Mouse (Mus musculus): ENCODE data around the gene Kif3c. TPM values are rescaled to one million over a fixed set of nuclear protein-coding genes. Genes with fewer than 3 reads are reported as not detected.

Kif3c gene
- polyA plus RNA-seq, 1 experiment from 2014 or later = 66.3 TPM

DNA sequence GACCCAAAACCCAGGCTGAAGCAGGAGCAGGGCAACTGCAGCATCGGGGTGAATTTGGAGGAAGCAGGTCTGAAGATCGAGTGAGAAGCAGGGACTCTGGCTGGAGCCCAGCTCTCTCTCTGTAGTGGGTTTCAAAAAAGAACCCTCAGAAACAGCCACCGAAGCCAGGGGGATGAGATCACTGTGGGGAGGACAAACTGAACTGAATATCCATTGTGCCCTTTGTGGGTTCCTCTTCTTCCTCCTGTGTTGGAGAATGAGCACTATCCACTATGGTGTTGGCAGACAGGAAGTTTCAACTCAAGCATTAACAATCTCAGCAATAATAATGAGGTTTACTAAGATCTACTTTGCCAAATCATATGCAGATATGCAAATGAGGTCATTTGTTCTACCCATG is 7.1 kb downstream of the Kif3c start:
- no peak overlapping the region for H3K27ac ChIP-seq
- H3K4me3 ChIP-seq = no peak overlapping the region
- peaks cover 5% of the 10 kb centered on the region; the same call in 1 of the 2 replicates for H3K9me3 ChIP-seq
- H3K4me2 ChIP-seq (replicated peaks) = peak overlapping the region; percentile 91
- WGBS = 74% methylated on average over 3 of the region's 3 CpGs
- no peaks in the 10 kb centered on the region for H3K27me3 ChIP-seq (replicated peaks)
- H3K4me1 ChIP-seq = peaks cover 50% of the 10 kb centered on the region
- peaks cover 25% of the 10 kb centered on the region for H3K36me3 ChIP-seq
- no peak for ATAC-seq (ENCODE audit: low FRiP score, low read depth)
- peak overlapping the region; percentile 48; the same call in 1 of the 2 replicates for H3K9ac ChIP-seq

DNA sequence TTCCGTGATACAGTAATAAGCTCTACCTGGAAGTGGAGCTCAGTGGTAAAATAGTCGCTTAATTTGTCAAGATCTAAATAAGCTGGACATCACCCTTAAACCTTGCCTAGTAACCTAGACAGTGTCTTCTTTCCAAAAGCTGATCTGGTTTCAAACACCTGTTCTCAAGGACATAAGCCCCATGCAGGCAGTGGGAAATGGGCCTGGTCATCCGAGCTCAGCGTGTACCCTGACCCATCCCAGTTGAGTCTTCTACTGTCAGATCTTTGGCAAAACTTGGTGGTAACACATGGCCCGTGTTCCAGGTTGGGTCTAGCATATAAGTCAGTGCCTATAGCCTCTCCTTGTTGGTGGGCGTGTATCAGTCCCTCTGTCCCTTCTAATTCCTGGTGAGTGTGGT is 8.6 kb downstream of the Kif3c start:
- Histone ChIP-seq H3K9me3 (no peaks in the 10 kb centered on the region), H3K4me2 (replicated peaks) (no peak overlapping the region), H3K27me3 (replicated peaks) (no peaks in the 10 kb centered on the region), H3K4me1 (peaks cover 36% of the 10 kb centered on the region), H3K27ac (no peak overlapping the region), H3K36me3 (peaks cover 23% of the 10 kb centered on the region), H3K4me3 (no peak overlapping the region), H3K9ac (no peak overlapping the region)
- WGBS = 93% methylated on average over 6 of the region's 6 CpGs
- ATAC-seq (ENCODE audit: low FRiP score, low read depth) = no peak

DNA sequence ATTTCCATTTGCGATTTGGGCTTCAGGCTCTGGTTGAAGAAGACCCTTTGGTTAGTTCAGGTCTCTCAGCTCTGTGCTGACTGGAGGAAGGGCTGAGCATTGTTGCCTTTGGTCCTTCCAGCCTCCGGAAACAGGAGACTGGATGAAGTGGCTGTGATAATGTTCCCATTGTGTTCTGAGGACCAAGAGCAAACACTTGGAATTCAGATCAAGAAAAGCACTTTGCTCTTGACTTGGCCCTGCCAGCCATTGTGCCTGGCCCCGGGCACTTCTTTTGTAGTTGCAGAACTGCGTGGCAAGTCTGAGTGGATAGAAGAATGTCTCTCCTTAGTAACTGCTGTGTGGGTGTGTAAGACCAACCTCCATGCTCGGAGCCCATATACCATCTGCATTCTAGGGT is 9.6 kb downstream of the Kif3c start:
- no peak overlapping the region for H3K27ac ChIP-seq
- peaks cover 27% of the 10 kb centered on the region for H3K4me1 ChIP-seq
- H3K4me2 ChIP-seq (replicated peaks) = no peak overlapping the region
- 71% methylated on average over 5 of the region's 5 CpGs for WGBS
- H3K27me3 ChIP-seq (replicated peaks) = no peaks in the 10 kb centered on the region
- no peak overlapping the region for H3K4me3 ChIP-seq
- H3K36me3 ChIP-seq = peaks cover 30% of the 10 kb centered on the region
- no peaks in the 10 kb centered on the region for H3K9me3 ChIP-seq
- no peak for ATAC-seq (ENCODE audit: low FRiP score, low read depth)
- H3K9ac ChIP-seq = no peak overlapping the region

DNA sequence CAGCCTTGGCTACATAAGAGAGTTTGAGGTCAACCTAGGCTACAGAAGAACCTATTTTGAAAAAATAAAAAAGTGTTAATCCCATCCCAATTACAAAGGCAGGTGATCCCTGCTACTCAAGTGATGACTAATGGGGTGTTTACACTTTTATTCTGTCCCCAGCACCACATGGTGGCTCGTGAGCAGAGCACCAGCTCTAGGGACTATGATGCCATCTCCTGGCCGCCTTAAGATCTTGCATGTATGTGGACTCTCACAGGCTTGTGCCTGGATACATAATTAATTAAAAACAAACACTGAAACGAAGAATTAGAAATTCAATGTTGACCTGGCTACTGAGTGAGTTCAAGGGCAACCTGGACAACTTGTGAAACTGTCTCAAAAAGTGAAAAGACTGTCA is 12.3 kb downstream of the Kif3c start:
- Histone ChIP-seq H3K9me3 (no peaks in the 10 kb centered on the region), H3K4me2 (replicated peaks) (no peak overlapping the region), H3K27me3 (replicated peaks) (no peaks in the 10 kb centered on the region), H3K4me1 (0 out of 2 replicates have a peak, but pooled peaks cover 2% of the 10 kb centered on the region), H3K36me3 (peaks cover 42% of the 10 kb centered on the region), H3K4me3 (no peak overlapping the region), H3K9ac (no peak overlapping the region), H3K27ac (no peak overlapping the region)
- WGBS = 30% methylated on average over 3 of the region's 3 CpGs
- no peak for ATAC-seq (ENCODE audit: low FRiP score, low read depth)

DNA sequence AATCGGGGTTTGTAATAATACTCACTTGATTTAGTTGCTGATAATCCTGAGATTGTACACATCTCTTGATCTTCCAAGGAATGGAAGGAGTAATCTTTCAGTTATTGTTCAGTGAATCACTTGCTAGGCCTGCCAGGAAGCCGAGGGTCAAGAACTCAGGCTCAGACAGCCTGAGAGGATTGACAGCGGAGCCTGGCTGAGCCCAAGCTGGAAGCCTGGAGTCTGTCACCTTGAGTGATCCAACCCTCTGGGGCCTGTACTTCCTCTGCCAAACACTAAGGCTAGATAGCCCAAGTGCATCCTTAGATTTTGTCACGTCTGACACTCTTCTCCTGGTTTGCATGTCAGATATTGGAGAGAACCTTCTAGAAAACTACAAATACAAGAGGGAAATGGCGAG is 12.8 kb downstream of the Kif3c start:
- 85% methylated on average over 5 of the region's 5 CpGs for WGBS
- no peak for ATAC-seq (ENCODE audit: low FRiP score, low read depth)
- H3K9me3 ChIP-seq = no peaks in the 10 kb centered on the region
- H3K9ac ChIP-seq = no peak overlapping the region
- H3K4me3 ChIP-seq = no peak overlapping the region
- no peaks in the 10 kb centered on the region for H3K4me1 ChIP-seq
- H3K4me2 ChIP-seq (replicated peaks) = no peak overlapping the region
- peaks cover 47% of the 10 kb centered on the region for H3K36me3 ChIP-seq
- H3K27me3 ChIP-seq (replicated peaks) = no peaks in the 10 kb centered on the region
- no peak overlapping the region for H3K27ac ChIP-seq

DNA sequence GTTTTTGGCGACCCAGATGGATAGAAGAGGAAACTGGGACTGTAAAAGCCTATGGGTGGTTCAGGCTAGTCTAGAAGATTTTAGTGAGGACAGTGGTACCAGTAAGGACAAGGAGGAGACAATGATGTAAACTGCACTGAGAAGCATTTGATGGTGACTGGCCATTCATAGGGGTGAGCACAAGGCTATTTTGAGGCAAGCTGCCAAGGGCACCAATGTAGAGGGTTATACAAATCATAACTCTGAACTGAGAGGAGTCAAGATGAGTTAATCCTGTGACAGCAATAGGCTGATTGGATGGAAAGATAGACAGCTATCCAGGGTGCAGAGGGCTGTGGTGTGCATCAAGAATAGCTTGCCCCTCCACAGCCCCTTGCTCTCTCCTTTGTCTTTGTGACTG is 19.9 kb downstream of the Kif3c start:
- Histone ChIP-seq H3K4me2 (replicated peaks) (no peak overlapping the region), H3K36me3 (peaks cover 60% of the 10 kb centered on the region), H3K9ac (no peak overlapping the region), H3K27ac (no peak overlapping the region), H3K4me3 (no peak overlapping the region), H3K9me3 (no peaks in the 10 kb centered on the region), H3K4me1 (peaks cover 6% of the 10 kb centered on the region; the same call in 1 of the 2 replicates), H3K27me3 (replicated peaks) (no peaks in the 10 kb centered on the region)
- 77% methylated on average over 1 of the region's 1 CpGs for WGBS
- no peak for ATAC-seq (ENCODE audit: low FRiP score, low read depth)

DNA sequence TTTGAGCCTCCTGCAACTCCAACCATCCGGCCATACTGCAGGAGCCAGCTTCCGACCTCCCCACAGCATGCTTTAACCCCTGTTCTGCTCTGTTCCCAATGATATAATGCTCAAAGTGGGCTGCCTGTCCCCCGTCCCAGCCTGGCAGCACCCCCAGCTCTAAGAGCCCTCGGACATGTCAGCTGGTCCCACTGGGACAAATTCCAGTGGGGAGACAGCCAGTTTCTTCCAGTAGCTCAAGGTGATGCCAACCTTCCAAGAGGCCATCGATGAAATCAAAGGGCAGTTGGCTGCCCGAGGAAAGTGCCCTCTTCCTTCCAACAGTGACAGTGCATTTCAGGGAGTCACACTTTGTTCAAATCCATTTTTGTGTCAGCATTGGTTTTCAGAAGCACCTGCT is 20.3 kb downstream of the Kif3c start:
- Histone ChIP-seq H3K27me3 (replicated peaks) (no peaks in the 10 kb centered on the region), H3K4me2 (replicated peaks) (no peak overlapping the region), H3K9ac (no peak overlapping the region), H3K4me1 (peaks cover 6% of the 10 kb centered on the region; the same call in 1 of the 2 replicates), H3K36me3 (peaks cover 64% of the 10 kb centered on the region), H3K27ac (no peak overlapping the region), H3K9me3 (no peaks in the 10 kb centered on the region), H3K4me3 (no peak overlapping the region)
- WGBS = 88% methylated on average over 6 of the region's 6 CpGs
- no peak for ATAC-seq (ENCODE audit: low FRiP score, low read depth)

DNA sequence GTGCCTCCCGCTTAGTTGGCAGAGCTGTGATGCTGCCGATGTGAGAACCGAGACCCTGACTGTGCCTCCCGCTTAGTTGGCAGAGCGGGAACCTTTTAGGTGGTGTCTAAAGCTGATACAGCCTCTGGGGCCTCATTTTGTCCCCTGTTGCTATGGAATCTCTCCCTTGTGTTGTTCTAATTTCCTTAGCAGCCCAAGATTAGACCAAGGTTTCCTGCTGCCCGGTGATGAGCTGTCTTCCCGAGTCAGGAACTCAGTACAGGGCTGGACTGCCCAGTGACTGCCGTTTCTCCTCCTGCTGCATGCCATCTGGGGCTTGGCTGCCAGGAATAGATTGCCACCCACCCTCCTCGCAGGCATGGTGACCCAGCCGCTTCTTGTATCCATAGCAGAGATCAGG is 21.0 kb downstream of the Kif3c start:
- no peaks in the 10 kb centered on the region for H3K27me3 ChIP-seq (replicated peaks)
- no peaks in the 10 kb centered on the region for H3K9me3 ChIP-seq
- peaks cover 6% of the 10 kb centered on the region; the same call in 1 of the 2 replicates for H3K4me1 ChIP-seq
- H3K4me2 ChIP-seq (replicated peaks) = no peak overlapping the region
- no peak overlapping the region for H3K4me3 ChIP-seq
- WGBS = 64% methylated on average over 10 of the region's 10 CpGs
- H3K9ac ChIP-seq = no peak overlapping the region
- H3K27ac ChIP-seq = no peak overlapping the region
- no peak for ATAC-seq (ENCODE audit: low FRiP score, low read depth)
- peaks cover 68% of the 10 kb centered on the region for H3K36me3 ChIP-seq

DNA sequence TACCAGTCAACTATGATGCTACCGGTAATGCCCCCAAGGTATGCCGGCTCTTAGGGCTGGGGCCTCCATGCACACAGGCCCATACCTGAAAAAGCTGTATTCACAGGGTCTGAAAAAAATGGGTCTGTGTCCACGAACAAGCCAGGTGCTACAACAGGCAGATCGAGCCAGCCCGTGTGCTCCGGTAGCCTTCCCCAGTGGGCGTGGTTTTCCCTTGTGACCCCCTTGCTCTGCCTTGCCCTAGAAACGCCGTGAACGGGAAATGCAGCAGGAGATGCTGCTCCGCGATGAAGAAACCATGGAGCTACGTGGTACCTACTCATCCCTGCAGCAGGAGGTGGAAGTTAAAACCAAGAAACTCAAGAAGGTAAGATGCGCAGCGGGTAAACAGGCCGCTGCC is 23.0 kb downstream of the Kif3c start:
- ATAC-seq (ENCODE audit: low FRiP score, low read depth) = no peak
- Histone ChIP-seq H3K9ac (no peak overlapping the region), H3K36me3 (peaks cover 67% of the 10 kb centered on the region), H3K9me3 (no peaks in the 10 kb centered on the region), H3K27ac (no peak overlapping the region), H3K4me1 (peaks cover 6% of the 10 kb centered on the region; the same call in 1 of the 2 replicates), H3K4me2 (replicated peaks) (no peak overlapping the region), H3K27me3 (replicated peaks) (no peaks in the 10 kb centered on the region), H3K4me3 (no peak overlapping the region)
- WGBS = 93% methylated on average over 16 of the region's 16 CpGs

DNA sequence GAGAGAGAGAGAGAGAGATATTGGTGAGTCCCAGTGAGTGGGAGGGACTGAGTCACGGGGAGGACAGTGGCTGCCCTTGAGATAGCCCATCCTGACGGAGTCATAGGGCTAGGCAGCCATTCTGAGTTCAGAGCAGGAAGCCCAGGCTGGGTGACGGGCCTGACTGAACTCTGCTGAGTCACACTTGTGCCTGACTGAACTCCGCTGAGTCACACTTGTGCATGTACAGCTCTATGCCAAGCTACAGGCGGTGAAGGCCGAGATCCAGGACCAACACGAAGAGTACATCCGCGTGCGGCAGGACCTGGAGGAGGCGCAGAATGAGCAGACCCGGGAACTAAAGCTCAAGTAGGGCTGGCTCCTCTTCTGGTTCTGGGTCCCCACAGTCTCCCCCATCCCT is 24.5 kb downstream of the Kif3c start:
- no peak overlapping the region for H3K27ac ChIP-seq
- H3K27me3 ChIP-seq (replicated peaks) = no peaks in the 10 kb centered on the region
- no peak overlapping the region for H3K4me3 ChIP-seq
- H3K4me2 ChIP-seq (replicated peaks) = no peak overlapping the region
- 93% methylated on average over 12 of the region's 12 CpGs for WGBS
- ATAC-seq (ENCODE audit: low FRiP score, low read depth) = no peak
- peaks cover 70% of the 10 kb centered on the region for H3K36me3 ChIP-seq
- no peak overlapping the region for H3K9ac ChIP-seq
- H3K9me3 ChIP-seq = no peaks in the 10 kb centered on the region
- H3K4me1 ChIP-seq = peaks cover 6% of the 10 kb centered on the region; the same call in 1 of the 2 replicates

DNA sequence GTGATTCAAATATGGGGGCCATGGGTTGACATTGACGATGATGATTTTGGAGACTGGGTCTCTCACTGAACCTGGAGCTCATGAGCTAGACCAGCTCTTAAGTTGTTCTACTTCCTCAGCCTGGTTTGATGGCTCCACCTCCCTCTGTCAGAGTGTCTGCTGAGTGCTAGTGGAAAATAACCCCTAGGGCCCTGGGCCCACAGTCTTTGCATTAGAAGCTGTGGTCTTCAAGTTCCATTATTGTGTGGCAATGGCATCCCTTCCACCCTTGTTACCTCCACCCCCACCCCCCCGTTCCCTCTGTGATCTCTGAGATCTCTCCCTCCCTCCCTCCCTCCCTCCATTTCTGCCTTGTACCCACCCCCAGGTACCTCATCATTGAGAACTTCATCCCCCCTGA is 25.1 kb downstream of the Kif3c start:
- Histone ChIP-seq H3K4me1 (peaks cover 6% of the 10 kb centered on the region; the same call in 1 of the 2 replicates), H3K9ac (no peak overlapping the region), H3K4me2 (replicated peaks) (no peak overlapping the region), H3K36me3 (peaks cover 74% of the 10 kb centered on the region), H3K27ac (no peak overlapping the region), H3K4me3 (no peak overlapping the region), H3K27me3 (replicated peaks) (no peaks in the 10 kb centered on the region), H3K9me3 (no peaks in the 10 kb centered on the region)
- WGBS = 94% methylated on average over 2 of the region's 2 CpGs
- ATAC-seq (ENCODE audit: low FRiP score, low read depth) = no peak

DNA sequence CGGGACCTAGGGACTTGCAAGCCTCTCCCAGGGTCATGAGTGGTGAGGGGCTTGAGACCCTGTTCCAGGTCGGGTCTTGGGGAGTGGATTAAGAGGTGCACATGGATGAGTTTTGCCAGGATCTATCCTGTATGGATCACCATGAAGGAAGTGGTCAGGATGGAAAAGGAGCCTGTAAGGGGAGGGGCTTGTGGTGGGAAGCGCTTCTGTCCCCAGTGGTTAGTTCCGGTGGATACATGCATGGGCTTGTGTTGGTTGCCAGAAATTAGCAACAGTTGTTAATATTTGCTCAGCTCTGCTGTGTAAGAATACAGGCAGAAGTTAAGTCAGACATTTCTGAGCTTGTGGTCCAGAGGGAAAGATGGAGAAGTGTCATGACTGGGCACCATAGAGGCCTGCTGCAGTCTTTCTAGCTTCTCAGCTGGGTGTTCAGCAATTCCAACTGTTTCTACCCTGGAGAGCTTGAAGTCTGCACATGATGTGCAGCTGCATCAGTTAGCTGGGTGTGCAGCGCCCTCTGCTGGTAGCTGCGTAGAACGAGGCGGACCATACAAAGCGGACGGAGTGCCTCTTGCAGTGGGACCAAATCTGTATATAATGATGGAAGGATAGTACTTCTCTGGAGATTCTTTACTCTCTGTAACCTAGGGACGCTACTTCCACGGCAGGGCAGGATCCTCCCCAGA is 25.8 kb downstream of the Kif3c start:
- H3K36me3 ChIP-seq = peaks cover 74% of the 10 kb centered on the region
- H3K27me3 ChIP-seq (replicated peaks) = no peaks in the 10 kb centered on the region
- H3K4me1 ChIP-seq = peaks cover 5% of the 10 kb centered on the region; the same call in 1 of the 2 replicates
- no peaks in the 10 kb centered on the region for H3K9me3 ChIP-seq
- 32% methylated on average over 12 of the region's 12 CpGs for WGBS
- ATAC-seq (ENCODE audit: low FRiP score, low read depth) = peak; percentile 66
- H3K9ac ChIP-seq = no peak overlapping the region
- no peak overlapping the region for H3K4me2 ChIP-seq (replicated peaks)
- no peak overlapping the region for H3K27ac ChIP-seq
- no peak overlapping the region for H3K4me3 ChIP-seq

DNA sequence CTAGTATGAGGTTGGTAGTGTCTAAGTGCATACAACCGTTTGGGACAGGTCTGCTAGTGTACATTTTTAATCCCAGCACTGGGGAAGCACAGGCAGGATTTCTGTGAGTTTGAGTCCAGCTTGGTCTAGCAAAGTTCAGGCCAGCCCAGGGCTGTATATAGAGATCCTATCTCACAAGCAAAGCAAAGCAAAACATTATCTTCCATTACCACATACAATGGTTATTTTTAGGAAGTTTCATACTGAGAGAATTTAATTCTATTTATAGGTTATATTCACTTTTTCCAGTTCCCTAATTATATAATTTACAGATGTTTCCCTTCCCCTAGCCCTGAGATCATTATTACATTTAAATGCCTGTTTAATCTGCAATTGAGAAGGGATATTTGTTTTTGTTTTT is 26.3 kb downstream of the Kif3c start:
- peaks cover 74% of the 10 kb centered on the region for H3K36me3 ChIP-seq

More for the DNA sequence above, 26.3 kb downstream of the Kif3c start:
- no peak overlapping the region for H3K4me2 ChIP-seq (replicated peaks)
- no peaks in the 10 kb centered on the region for H3K27me3 ChIP-seq (replicated peaks)
- H3K9me3 ChIP-seq = no peaks in the 10 kb centered on the region
- no peaks in the 10 kb centered on the region for H3K4me1 ChIP-seq
- 68% methylated on average over 1 of the region's 1 CpGs for WGBS
- no peak overlapping the region for H3K27ac ChIP-seq
- ATAC-seq (ENCODE audit: low FRiP score, low read depth) = no peak
- no peak overlapping the region for H3K9ac ChIP-seq
- H3K4me3 ChIP-seq = no peak overlapping the region
